Mouse (Mus musculus) midbrain, embryonic 10.5 days (tissue): ENCODE measurements around the gene Mgea5. TPM values are rescaled to one million over a fixed set of nuclear protein-coding genes. Genes with fewer than 3 reads are reported as not detected.

Experiments
- DNase-seq: peaks from one replicate; pipeline ENCODE4 v3.0.0-alpha.2; 2017; ENCODE audit warnings: low spot score
- H3K27ac ChIP-seq: fragments of 300-500 bp; sonication (generic); replicated peaks from 2 replicates; pipeline ENCODE4 v1.5.1; 2016; ENCODE audit warnings: mild to moderate bottlenecking
- H3K27me3 ChIP-seq: fragments of 300-500 bp; sonication (generic); 2 replicates; pipeline ENCODE4 v1.6.1; 2016; ENCODE audit warnings: low read depth, mild to moderate bottlenecking; ENCODE audit not compliant: poor library complexity, severe bottlenecking
- H3K36me3 ChIP-seq: fragments of 300-500 bp; sonication (generic); 2 replicates; pipeline ENCODE4 v1.6.1; 2016; ENCODE audit warnings: mild to moderate bottlenecking, moderate library complexity
- H3K4me1 ChIP-seq: fragments of 300-500 bp; sonication (generic); 2 replicates; pipeline ENCODE4 v1.6.1; 2016
- H3K4me3 ChIP-seq: fragments of 300-500 bp; sonication (generic); 2 replicates; pipeline ENCODE4 v1.5.1; 2016; ENCODE audit warnings: mild to moderate bottlenecking, moderate library complexity
- H3K9me3 ChIP-seq: fragments of 300-500 bp; sonication (generic); replicated peaks from 2 replicates; pipeline ENCODE4 v1.6.1; 2016; ENCODE audit warnings: mild to moderate bottlenecking
- whole genome bisulfite sequencing: fragments of 180-500 bp; shearing (Covaris S2); methylation state at CpG from one replicate; pipeline ENCODE4 v1.1.7; 2016; 5-methylcytosine and 5-hydroxymethylcytosine counted together
- polyA plus RNA-seq: library from polyadenylated mRNA; unstranded; fragments of >200 nt; fragmentation: Nextera tagmentation; extraction: Ambion mirVana; gene quantifications from 2 replicates; pipeline ENCODE4 v1.2.1, GENCODE M21; 2016

Gene Mgea5
- polyA plus RNA-seq, 1 experiment from 2014 or later = 60.8 TPM

DNA sequence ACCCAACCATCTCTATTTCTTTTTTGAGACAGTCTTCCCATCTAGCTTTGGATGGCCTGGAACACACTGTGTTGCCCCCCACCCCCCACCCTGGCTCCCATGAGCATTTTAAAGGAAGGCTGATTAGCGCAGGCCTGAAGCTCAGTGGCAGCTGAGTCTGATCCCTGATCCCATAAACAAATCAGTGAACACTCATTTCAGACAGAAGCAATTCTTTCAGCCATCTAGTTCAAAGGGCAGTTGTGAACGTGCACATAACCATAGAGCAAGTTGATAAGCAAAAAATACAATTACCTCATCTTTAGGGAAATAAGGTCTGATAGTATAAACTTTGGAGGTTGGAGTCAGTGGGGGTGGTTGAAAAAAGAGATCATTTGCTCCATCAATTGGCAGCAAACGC, 22.8 kb downstream of the Mgea5 start:
- 98% methylated on average over 3 of the region's 3 CpGs for WGBS
- Histone ChIP-seq H3K27me3 (no peaks in the 10 kb centered on the region), H3K27ac (no peak overlapping the region), H3K4me1 (no peaks in the 10 kb centered on the region), H3K9me3 (no peaks in the 10 kb centered on the region), H3K4me3 (no peak overlapping the region), H3K36me3 (peaks cover 97% of the 10 kb centered on the region)
- DNase-seq = no peak

DNA sequence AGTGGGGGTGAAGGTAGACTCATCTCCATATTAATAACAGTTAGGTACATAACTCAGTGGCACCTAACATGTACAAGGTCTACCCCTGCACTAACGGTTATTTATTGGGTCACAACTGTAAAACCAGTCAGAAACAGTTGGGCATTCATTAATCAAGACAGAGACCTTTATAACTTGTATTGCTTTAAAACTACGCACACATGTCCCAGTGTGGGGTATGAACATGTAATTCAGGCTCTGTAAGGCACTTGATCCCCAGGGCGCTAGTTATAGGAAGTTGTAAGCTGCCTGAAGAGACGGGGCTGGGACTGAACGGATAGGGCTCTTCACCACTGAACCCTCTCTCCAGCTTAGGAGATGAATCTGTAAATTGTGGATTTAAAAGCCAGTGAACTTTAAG, 25.0 kb downstream of the Mgea5 start:
- no peak for DNase-seq
- WGBS = 93% methylated on average over 5 of the region's 5 CpGs
- H3K9me3 ChIP-seq = no peaks in the 10 kb centered on the region
- no peak overlapping the region for H3K27ac ChIP-seq
- H3K4me1 ChIP-seq = no peaks in the 10 kb centered on the region
- no peaks in the 10 kb centered on the region for H3K27me3 ChIP-seq
- peaks cover 97% of the 10 kb centered on the region for H3K36me3 ChIP-seq
- H3K4me3 ChIP-seq = no peak overlapping the region

DNA sequence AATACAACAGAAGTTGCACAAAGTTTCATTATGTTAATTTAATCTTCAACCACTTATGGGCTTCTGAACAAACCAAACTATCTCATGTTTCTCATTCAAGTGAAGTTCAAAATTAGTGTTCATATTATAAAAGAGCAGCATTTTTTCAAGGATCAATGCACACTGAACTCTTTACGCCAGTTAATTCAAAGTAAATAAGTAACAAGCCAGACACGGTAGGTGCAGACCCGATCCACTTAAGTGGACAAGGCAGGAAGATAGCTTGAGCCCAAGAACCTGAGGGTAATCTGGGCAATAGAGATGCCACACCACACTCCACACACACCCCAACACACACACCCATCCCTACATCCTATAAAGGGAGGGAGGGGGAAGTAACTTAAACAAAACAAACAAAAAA, 30.1 kb downstream of the Mgea5 start:
- Histone ChIP-seq H3K9me3 (no peaks in the 10 kb centered on the region), H3K36me3 (peaks cover 79% of the 10 kb centered on the region), H3K27me3 (peaks cover 2% of the 10 kb centered on the region), H3K4me1 (peaks cover 13% of the 10 kb centered on the region), H3K27ac (no peak overlapping the region), H3K4me3 (no peak overlapping the region)
- 91% methylated on average over 3 of the region's 3 CpGs for WGBS
- DNase-seq = no peak

DNA sequence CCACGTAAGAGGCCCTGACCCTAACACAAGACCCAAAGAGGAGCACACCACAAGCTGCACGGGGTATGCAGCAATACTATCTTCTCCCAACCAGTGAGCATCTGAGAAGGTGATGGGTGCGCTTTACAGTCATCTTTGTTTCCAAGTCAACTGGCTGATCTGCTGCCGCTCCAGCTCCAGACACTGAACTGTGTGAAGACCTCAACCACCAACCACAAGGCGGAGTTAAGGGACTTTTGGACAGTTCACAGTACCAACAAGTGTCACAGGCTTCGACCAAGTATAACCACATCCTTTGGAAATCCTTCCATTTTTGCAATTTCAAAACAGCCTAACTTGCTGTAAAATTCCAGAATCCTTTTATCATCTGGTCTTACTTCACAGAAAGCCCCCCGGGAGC, 31.8 kb downstream of the Mgea5 start:
- Histone ChIP-seq H3K9me3 (no peaks in the 10 kb centered on the region), H3K27ac (no peak overlapping the region), H3K4me1 (peaks cover 26% of the 10 kb centered on the region), H3K4me3 (no peak overlapping the region), H3K27me3 (peaks cover 15% of the 10 kb centered on the region), H3K36me3 (peaks cover 62% of the 10 kb centered on the region)
- 95% methylated on average over 7 of the region's 7 CpGs for WGBS
- DNase-seq = no peak

DNA sequence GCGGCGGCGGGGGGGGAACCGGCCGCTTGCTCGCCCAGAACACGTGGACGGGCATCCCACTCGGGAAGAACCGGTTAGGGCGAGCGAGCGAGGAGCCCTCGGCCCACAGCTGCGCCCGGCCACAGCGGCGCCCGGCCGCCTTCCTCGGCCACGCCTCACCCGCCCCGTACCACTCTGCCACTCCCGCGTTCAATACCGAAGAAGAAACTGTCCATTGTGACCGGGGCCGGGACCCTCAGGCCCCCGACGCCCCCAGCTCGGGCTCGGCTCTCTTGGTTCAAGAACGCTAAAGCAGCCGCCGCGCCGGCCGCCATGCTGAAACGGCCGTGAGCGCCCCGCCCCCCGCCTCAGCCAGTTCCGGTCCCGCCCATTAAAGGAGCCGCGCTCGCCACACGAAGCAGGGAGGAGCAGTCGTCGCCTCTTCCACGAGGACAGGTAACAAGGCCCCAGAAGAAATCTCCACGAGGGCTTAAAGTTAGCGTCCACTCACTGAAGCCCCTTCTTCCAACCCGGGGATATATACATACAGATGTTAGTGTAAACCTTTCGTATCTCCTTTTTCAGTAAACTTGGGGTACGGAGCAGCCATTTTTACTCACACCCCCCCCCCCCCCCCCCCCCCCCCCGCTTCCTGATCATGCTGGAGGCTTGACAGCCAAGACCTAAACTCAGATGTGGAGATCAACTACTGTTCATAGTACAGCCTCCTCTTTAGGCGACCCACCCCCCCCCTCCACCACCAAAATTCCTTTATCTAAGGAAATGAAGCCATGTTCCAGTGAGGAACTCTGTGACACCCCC, 34.2 kb downstream of the Mgea5 start, which contains the start of gene Npm3:
Npm3 (minus strand) TSS at position 349 of the 801 bp plus-strand sequence.
- peak within 1 kb of the TSS; percentile 95 for H3K4me3 ChIP-seq
- 1% methylated on average over 59 of the region's 60 CpGs for WGBS
- peaks cover 39% of the 10 kb centered on the region for H3K36me3 ChIP-seq

DNA sequence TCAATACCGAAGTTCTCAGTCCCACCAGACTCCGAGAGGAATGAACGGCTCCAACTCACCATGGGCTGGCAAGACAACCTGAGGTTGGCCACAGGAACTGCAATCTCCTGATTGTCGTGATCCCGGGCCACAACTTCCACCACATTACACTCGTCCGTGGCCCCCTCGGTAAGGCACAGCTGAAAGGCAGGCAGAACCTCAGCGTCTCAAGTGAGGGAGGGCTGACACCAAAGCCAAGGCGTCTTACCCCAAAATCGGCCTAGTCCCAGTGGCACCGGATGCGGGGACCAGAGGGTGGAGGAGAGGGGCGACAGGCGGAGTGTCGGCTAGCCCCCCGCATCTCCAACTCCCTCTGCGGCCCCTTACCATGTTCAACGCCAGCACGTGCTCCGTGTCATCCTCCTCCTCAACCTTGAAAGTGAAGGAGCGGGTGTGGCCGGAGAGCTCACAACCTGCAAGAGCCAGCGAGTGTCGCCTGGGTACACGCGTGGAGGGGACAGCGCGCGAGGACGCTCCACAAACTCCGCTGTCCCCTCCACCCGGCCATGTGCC, 34.9 kb downstream of the Mgea5 start:
- H3K4me3 ChIP-seq = peak overlapping the region; percentile 95
- peak overlapping the region; percentile 87 for H3K27ac ChIP-seq
- no peaks in the 10 kb centered on the region for H3K9me3 ChIP-seq
- peaks cover 46% of the 10 kb centered on the region for H3K27me3 ChIP-seq
- H3K36me3 ChIP-seq = peaks cover 32% of the 10 kb centered on the region
- 3% methylated on average over 33 of the region's 33 CpGs for WGBS
- DNase-seq = no peak
- peaks cover 41% of the 10 kb centered on the region for H3K4me1 ChIP-seq

More for the DNA sequence above, 34.2 kb downstream of the Mgea5 start, which contains the start of gene Npm3:
- Histone ChIP-seq H3K27ac (peak within 1 kb of the TSS; percentile 87), H3K4me1 (peaks cover 41% of the 10 kb centered on the region), H3K27me3 (peaks cover 39% of the 10 kb centered on the region), H3K9me3 (no peaks in the 10 kb centered on the region)
- peak; percentile 91 for DNase-seq

DNA sequence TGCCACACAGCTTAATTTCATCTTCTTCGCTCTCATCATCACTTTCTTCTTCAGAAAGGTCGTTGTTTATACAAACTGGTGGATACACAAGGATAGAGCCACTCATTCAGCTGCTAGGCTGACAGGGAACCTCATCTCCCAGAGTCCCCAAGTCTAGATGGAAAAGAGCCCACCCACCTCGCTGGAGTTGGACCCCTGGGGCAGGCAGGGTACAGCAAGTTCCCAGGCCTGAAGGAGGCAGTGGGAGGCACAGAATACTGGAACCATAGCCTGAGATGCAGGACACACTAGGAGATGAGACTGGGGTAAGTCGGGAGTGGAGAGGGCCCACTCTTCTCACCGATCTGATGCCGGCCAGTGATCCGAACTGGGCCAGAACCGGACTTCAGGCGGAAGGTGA, 35.4 kb downstream of the Mgea5 start:
- H3K27ac ChIP-seq = no peak overlapping the region
- no peaks in the 10 kb centered on the region for H3K9me3 ChIP-seq
- peaks cover 44% of the 10 kb centered on the region for H3K4me1 ChIP-seq
- WGBS = 60% methylated on average over 9 of the region's 9 CpGs
- no peak for DNase-seq
- peaks cover 51% of the 10 kb centered on the region for H3K27me3 ChIP-seq
- H3K36me3 ChIP-seq = peaks cover 26% of the 10 kb centered on the region
- peak overlapping the region; percentile 95 for H3K4me3 ChIP-seq

DNA sequence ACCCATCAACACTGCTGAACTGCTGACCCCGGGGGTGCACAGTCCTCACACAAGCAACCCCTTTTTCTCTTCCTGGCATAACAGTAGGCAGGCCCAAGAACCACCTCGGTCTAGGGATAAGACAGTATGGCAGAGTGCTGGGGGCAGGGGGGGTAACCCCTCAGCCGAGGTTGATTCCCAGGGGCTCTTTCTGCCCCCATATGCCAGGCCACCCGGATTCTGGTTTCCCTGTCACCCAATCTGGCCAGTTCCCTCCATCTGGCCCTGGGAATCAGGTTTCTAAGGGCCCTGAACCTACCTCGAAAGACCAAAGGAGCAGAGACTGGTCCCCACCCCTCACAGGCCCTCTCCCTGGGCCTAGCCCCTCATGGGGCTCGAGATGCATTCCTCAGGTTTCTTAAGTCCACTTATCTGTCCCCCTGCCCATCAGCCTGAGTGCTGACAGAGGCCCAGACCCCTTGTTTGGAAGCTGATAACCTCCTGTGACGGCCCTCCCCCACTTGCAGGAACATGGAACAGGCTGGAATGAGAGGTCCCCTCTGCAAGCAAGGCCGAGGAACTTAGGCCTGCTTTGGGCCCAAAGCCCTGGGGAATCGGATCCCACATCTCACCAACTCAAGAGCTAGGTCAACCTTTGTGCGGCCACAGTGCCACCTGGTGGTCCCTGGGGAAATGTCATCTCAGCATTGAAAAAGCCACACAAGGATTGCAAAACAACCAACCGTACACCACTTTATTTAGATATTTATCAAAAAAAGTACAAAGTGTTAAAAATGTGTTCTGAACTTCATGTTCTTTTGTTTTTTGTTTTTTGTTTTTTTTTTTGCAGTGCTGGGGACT, 36.4 kb downstream of the Mgea5 start:
- H3K4me3 ChIP-seq = no peak overlapping the region
- WGBS = 37% methylated on average over 11 of the region's 11 CpGs

DNA sequence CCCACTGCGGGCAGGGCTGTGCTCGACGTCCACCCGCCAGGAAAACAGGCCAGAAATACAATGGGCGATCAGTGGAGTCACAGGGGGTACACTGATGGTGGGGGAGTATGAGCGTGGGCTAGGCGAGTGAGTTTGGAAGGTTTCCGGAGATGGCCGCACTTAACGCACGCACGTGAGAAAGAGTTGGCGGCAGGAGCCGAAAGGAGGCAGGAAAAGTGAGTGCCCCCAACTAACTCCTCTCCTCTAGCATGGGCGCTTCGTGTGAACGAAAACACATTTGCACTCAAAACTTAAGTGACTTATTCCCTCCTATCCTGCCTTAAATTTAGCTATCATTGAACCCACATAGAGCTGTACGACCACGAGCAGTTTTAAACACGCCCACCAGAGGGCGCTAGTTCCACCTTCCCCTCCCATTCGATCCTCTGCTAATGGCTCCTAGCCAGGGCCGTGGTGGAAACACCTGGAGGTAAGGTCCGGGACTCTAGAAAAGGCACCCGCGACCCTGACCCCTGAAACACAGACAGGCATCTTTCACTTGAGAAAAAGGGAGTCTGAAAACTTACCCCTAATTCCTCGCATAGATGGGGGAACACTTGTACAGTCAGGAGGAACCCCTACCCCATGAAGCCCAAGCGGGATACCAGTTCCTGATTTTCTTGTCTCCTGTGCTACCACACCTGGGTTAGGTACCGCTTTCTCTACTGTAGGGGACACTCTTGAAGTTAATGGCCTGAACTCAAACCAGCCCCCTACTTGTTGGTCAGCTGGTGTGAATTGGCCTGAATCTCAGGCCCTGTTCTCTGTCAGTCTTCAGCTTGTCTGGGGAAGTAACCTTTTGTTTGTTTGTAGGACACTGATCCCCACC, 37.2 kb downstream of the Mgea5 start:
- Histone ChIP-seq H3K36me3 (peaks cover 8% of the 10 kb centered on the region), H3K4me3 (peak overlapping the region; percentile 29; the same call in 1 of the 2 replicates), H3K27ac (no peak overlapping the region), H3K27me3 (peaks cover 70% of the 10 kb centered on the region), H3K9me3 (no peaks in the 10 kb centered on the region), H3K4me1 (peaks cover 62% of the 10 kb centered on the region)
- 7% methylated on average over 29 of the region's 29 CpGs for WGBS
- peak; percentile 77 for DNase-seq

More for the DNA sequence above, 36.4 kb downstream of the Mgea5 start:
- Histone ChIP-seq H3K36me3 (peaks cover 17% of the 10 kb centered on the region), H3K4me1 (peaks cover 54% of the 10 kb centered on the region), H3K27ac (no peak overlapping the region), H3K9me3 (no peaks in the 10 kb centered on the region), H3K27me3 (peaks cover 61% of the 10 kb centered on the region)
- peak; percentile 85 for DNase-seq

DNA sequence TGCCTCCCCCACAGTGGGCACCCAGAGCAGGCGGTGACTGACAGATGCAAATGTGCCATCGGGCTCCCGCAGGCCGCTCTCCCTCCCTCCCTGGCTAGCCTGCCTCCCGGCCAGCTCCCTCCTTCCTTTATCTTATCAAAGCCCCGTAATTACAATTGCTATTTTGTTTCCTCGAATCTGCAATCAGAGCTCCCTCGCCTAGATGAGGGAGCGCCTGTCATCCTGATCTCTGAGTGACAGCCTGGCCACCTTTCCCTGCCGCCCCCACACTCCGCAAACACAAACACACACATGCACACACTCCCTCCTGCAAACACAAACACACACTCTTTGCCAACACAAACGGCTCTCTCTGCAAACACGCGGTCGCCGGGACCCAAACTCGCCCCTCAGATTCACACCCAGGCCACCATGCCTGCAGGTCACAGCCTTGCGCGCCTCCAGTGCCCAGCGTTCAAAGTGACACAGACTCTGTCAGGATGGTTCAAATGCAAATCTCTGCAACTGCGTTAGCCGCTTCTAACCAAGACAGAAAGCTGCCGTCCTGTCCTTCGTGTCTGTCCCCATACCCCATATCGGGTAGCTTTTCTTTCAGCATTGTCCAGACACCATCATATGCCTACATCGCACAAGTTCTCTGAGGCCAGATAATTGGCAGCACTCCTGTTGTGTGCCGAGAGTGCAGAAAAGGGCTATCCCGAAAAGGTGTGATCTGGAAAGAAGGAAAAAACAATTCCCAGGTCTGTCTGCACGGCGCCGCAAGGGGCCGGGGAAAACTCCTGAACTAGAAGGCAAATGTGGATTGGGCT, 38.1 kb downstream of the Mgea5 start:
- Histone ChIP-seq H3K9me3 (no peaks in the 10 kb centered on the region), H3K27me3 (peaks cover 78% of the 10 kb centered on the region), H3K4me1 (peaks cover 71% of the 10 kb centered on the region), H3K36me3 (peaks cover 1% of the 10 kb centered on the region), H3K4me3 (peak overlapping the region; percentile 29), H3K27ac (no peak overlapping the region)
- 1% methylated on average over 32 of the region's 32 CpGs for WGBS
- no peak for DNase-seq

DNA sequence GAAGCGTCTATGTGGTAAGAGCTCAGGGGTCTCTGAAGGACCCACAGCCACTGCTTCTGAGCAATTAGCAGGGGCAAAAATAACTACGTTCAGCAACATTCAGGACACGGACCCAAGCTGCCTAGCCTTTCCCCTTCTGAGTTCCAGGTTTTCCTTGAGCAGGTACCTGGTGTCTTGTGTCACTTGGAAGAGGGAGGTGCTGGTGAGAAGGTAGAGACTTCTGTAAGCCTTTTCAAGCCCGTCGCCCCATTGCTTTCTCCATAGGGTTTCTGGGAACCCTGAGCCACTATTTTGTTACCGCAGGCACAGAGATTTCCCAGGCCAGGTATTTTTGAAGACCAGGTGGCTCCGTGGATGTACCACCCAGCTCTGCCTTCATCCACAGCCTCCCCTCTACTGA, 40.0 kb downstream of the Mgea5 start:
- DNase-seq = no peak
- WGBS = 9% methylated on average over 7 of the region's 7 CpGs

More for the DNA sequence above, 40.0 kb downstream of the Mgea5 start:
- Histone ChIP-seq H3K27ac (no peak overlapping the region), H3K27me3 (peaks cover 96% of the 10 kb centered on the region), H3K9me3 (no peaks in the 10 kb centered on the region), H3K4me1 (peaks cover 69% of the 10 kb centered on the region), H3K4me3 (no peak overlapping the region), H3K36me3 (no peaks in the 10 kb centered on the region)
